Mouse (Mus musculus): ENCODE measurements around the gene Igfbp3.
A peak's percentile ranks its signal among the peaks of the same experiment; 100 is the strongest.
"Not testable (repeated sequence)": the region's sequence is repeated elsewhere in the genome, so short reads cannot be mapped to it uniquely, and the experiment has no call there.

Gene Igfbp3

GRCm38 (mm10) chr11:7213501-7214341 is at the start of gene Igfbp3:
Gene Igfbp3, minus strand, starts transcription at chr11:7213923.
- peak; percentile 25 for DNase-seq (ENCODE audit: low spot score)

GRCm38 (mm10) chr11:7250870-7251269 is 37.1 kb upstream of the Igfbp3 start:
- DNase-seq (ENCODE audit: low spot score), result no peak

GRCm38 (mm10) chr11:7250415-7250814 is 36.7 kb upstream of the Igfbp3 start:
- no peak for DNase-seq (ENCODE audit: low spot score)

- no peak for DNase-seq (ENCODE audit: low spot score)
Observed at GRCm38 (mm10) chr11:7244782-7245181, 31.1 kb upstream of the Igfbp3 start.

- DNase-seq (ENCODE audit: low spot score), result no peak
Observed at GRCm38 (mm10) chr11:7239041-7239740, 25.5 kb upstream of the Igfbp3 start.

- no peak for DNase-seq (ENCODE audit: low spot score)
Observed at GRCm38 (mm10) chr11:7238546-7238945, 24.8 kb upstream of the Igfbp3 start.

- DNase-seq (ENCODE audit: low spot score), result no peak
Observed at GRCm38 (mm10) chr11:7237712-7238111, 24.0 kb upstream of the Igfbp3 start.

GRCm38 (mm10) chr11:7236751-7237150 is 23.0 kb upstream of the Igfbp3 start:
- no peak for DNase-seq (ENCODE audit: low spot score)

GRCm38 (mm10) chr11:7234981-7235609 is 21.4 kb upstream of the Igfbp3 start:
- no peak for DNase-seq (ENCODE audit: low spot score)

GRCm38 (mm10) chr11:7234436-7234835 is 20.7 kb upstream of the Igfbp3 start:
- DNase-seq (ENCODE audit: low spot score), result no peak

GRCm38 (mm10) chr11:7233333-7233732 is 19.6 kb upstream of the Igfbp3 start:
- no peak for DNase-seq (ENCODE audit: low spot score)

- DNase-seq (ENCODE audit: low spot score), result no peak
Observed at GRCm38 (mm10) chr11:7231958-7232357, 18.2 kb upstream of the Igfbp3 start.

- no peak for DNase-seq (ENCODE audit: low spot score)
Observed at GRCm38 (mm10) chr11:7230000-7230399, 16.3 kb upstream of the Igfbp3 start.

GRCm38 (mm10) chr11:7228107-7228506 is 14.4 kb upstream of the Igfbp3 start:
- no peak for DNase-seq (ENCODE audit: low spot score)

GRCm38 (mm10) chr11:7226810-7227550 is 13.3 kb upstream of the Igfbp3 start:
- no peak for DNase-seq (ENCODE audit: low spot score)

GRCm38 (mm10) chr11:7226200-7226599 is 12.5 kb upstream of the Igfbp3 start:
- DNase-seq (ENCODE audit: low spot score), result no peak

GRCm38 (mm10) chr11:7221826-7222225 is 8.1 kb upstream of the Igfbp3 start:
- not testable (repeated sequence) for DNase-seq (ENCODE audit: low spot score)

- DNase-seq (ENCODE audit: low spot score), result peak; percentile 70
Observed at GRCm38 (mm10) chr11:7215703-7216102, 2.0 kb upstream of the Igfbp3 start.

- peak; percentile 29 for DNase-seq (ENCODE audit: low spot score)
Observed at GRCm38 (mm10) chr11:7214761-7215160, 1.0 kb upstream of the Igfbp3 start.

- no peak for DNase-seq (ENCODE audit: low spot score)
Observed at GRCm38 (mm10) chr11:7214342-7214660, 578 bp upstream of the Igfbp3 start.

- DNase-seq (ENCODE audit: low spot score), result no peak
Observed at GRCm38 (mm10) chr11:7213161-7213500, 592 bp downstream of the Igfbp3 start.

GRCm38 (mm10) chr11:7212126-7212798 is 1.5 kb downstream of the Igfbp3 start:
- DNase-seq (ENCODE audit: low spot score), result no peak
